Mouse (Mus musculus): Measurements from ENCODE around the gene C1qbp.

DNA sequence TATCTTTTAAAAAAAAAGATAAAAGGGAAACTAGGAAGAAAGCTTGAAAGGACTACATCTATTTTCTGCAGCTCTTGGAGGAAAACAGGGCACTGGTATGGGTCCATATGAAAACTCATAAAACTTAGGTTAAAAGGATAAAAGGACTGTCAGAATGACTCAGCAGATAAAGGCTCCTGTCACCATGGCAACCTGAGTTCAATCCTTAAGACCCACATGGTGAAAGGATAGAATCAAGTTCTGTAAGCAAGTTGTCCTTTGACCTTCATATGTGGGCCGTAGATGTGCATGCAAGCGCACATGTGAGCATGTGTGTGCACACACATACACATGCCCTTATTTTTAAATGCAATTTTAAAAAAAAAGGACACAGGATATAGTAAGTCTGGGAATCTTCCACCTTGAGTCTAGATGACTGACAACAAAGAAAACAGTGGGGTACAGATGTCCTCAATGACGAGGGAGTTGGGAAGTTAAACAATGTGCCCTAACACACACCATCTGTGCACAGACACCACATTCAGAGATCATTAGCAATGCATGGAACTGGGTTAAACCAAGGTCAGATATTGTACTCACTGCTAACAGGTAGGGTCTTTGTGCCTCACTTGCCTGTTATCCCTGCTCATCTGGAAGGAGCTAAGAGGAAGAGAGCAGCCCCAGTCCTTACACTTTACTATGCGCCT is 18.5 kb downstream of the C1qbp start:
- TF ChIP-seq GATA1 (IDR thresholded peaks at IDR 0.05; ENCODE audit: low read length) (no peak), TAL1 (IDR thresholded peaks at IDR 0.05; ENCODE audit: low read length) (no peak)
